Mouse (Mus musculus) hindbrain, postnatal 0 days (tissue): ENCODE measurements around the gene Gm20547. TPM values are rescaled to one million over a fixed set of nuclear protein-coding genes. Genes with fewer than 3 reads are reported as not detected.

ENCODE experiments used
- ATAC-seq: fragments of 200-750 bp; cut with Nextera tagmentation; 2 replicates; pipeline ENCODE4 v1.8.0; 2017; ENCODE audit warnings: mild to moderate bottlenecking, moderate TSS enrichment, moderate library complexity
- DNase-seq: peaks from one replicate; pipeline ENCODE4 v3.0.0-alpha.2; 2015; ENCODE audit warnings: low spot score
- H3K27ac ChIP-seq: fragments of 300-500 bp; sonication (generic); 2 replicates; pipeline ENCODE4 v1.5.1; 2014; ENCODE audit warnings: mild to moderate bottlenecking
- H3K27me3 ChIP-seq: fragments of 300-500 bp; sonication (generic); 2 replicates; pipeline ENCODE4 v1.6.1; 2014; ENCODE audit warnings: low read length, mixed read lengths; ENCODE audit not compliant: insufficient read depth
- H3K36me3 ChIP-seq: fragments of 300-500 bp; sonication (generic); 2 replicates; pipeline ENCODE4 v1.6.1; 2014; ENCODE audit warnings: low read length, mixed read lengths; ENCODE audit not compliant: insufficient read depth
- H3K4me1 ChIP-seq: fragments of 300-500 bp; sonication (generic); 2 replicates; pipeline ENCODE4 v1.6.1; 2014; ENCODE audit warnings: antibody characterized with exemption, low read length, mixed read lengths; ENCODE audit not compliant: insufficient read depth
- H3K4me2 ChIP-seq: fragments of 300-500 bp; sonication (generic); 2 replicates; pipeline ENCODE4 v1.6.1; 2014; ENCODE audit warnings: low read depth, mild to moderate bottlenecking, low read length, moderate library complexity, mixed read lengths
- H3K4me3 ChIP-seq: fragments of 300-500 bp; sonication (generic); 2 replicates; pipeline ENCODE4 v1.5.1; 2014; ENCODE audit warnings: low read length
- H3K9ac ChIP-seq: fragments of 300-500 bp; sonication (generic); replicated peaks from 2 replicates; pipeline ENCODE4 v1.6.1; 2014; ENCODE audit warnings: mild to moderate bottlenecking, low read length, moderate library complexity, mixed read lengths
- H3K9me3 ChIP-seq: fragments of 300-500 bp; sonication (generic); 2 replicates; pipeline ENCODE4 v1.6.1; 2016; ENCODE audit warnings: low read length, mixed read lengths
- CTCF ChIP-seq: IDR thresholded peaks from 2 replicates; pipeline ENCODE4 v1.5.1; 2016; ENCODE audit warnings: antibody characterized with exemption, control low read depth, low read depth
- WGBS: fragments of 180-500 bp; shearing (Covaris S2); extraction: QIAGEN DNeasy Blood & Tissue Kit; methylation state at CpG from one replicate; pipeline ENCODE4 v1.1.7; 2014; 5-methylcytosine and 5-hydroxymethylcytosine counted together
- polyA plus RNA-seq: library from polyadenylated mRNA; unstranded; fragments of >200 nt; fragmentation: Nextera tagmentation; extraction: Ambion mirVana; gene quantifications from 2 replicates; pipeline ENCODE4 v1.2.1, GENCODE M21; 2015
- total RNA-seq: library from RNA; depleted of rRNA; stranded (reverse); fragments of >200 nt; gene quantifications from 2 replicates; pipeline ENCODE4 v1.2.3, GENCODE M21; 2014

Gene Gm20547
- total and polyA plus RNA-seq, 2 experiments from 2014 or later = not detected

DNA sequence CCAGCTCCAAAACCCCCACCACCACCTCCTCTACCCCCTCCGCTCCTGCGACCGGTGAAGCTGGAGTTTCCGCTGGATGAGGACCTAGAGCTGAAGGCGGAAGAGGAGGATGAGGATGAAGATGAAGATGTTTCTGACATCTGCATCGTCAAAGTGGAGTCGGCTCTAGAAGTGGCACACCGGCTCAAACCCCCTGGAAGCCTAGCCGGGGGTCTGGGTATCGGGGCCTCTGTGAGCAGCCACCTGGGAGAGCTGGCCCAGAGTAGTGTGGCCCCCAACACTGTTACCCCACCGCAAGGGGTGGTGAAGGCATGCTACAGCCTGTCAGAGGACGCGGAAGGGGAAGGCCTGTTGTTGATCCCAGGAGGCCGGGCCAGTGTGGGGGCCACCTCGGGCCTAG is 13.9 kb upstream of the Gm20547 start:
- no peak for DNase-seq
- H3K9ac ChIP-seq = peak overlapping the region; percentile 85
- H3K4me3 ChIP-seq = peak overlapping the region; percentile 75
- H3K27me3 ChIP-seq = no peaks in the 10 kb centered on the region
- WGBS = 89% methylated on average over 15 of the region's 15 CpGs
- H3K4me1 ChIP-seq = peaks cover 15% of the 10 kb centered on the region; the same call in 1 of the 2 replicates
- H3K36me3 ChIP-seq = no peaks in the 10 kb centered on the region; the same call in 1 of the 2 replicates
- no peaks in the 10 kb centered on the region for H3K9me3 ChIP-seq
- TF ChIP-seq CTCF = no peak
- peak overlapping the region; percentile 90 for H3K4me2 ChIP-seq
- peak overlapping the region; percentile 91 for H3K27ac ChIP-seq
- ATAC-seq = no peak

DNA sequence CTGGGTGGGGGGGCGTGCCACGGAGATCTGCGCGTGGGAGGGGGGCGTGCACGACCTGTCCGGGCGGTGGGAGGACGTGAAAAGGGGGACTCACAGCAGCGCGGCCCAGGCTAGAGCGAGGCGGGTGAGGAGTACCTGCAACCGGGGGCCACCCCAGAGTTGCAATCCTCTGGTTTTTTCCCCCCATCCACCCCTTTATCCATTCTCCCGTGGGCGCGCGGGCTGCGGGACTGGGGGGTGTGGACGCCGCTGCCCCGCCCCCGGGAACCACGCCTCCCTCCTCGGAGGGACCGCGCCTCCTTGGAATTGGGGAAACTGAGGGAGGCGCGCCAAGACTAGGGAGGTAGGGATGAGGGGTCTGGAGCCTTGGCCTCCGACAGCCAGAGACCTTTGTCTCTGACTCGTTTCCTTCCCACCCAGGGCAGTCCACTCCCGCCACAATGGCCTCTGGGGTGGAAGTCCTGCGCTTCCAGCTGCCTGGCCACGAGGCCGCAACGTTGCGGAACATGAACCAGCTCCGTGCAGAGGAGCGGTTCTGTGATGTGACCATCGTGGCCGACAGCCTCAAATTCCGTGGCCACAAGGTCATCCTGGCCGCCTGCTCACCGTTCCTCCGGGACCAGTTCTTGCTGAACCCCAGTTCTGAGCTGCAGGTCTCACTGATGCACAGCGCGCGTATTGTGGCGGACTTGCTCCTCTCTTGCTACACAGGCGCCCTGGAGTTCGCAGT is 13.1 kb upstream of the Gm20547 start:
- peak overlapping the region; percentile 91 for H3K27ac ChIP-seq
- WGBS = 6% methylated on average over 46 of the region's 51 CpGs
- peak; percentile 45 for DNase-seq
- H3K4me1 ChIP-seq = peaks cover 15% of the 10 kb centered on the region; the same call in 1 of the 2 replicates
- peak overlapping the region; percentile 90 for H3K4me2 ChIP-seq
- no peaks in the 10 kb centered on the region for H3K9me3 ChIP-seq
- H3K36me3 ChIP-seq = no peaks in the 10 kb centered on the region; the same call in 1 of the 2 replicates
- peak; percentile 44 for ATAC-seq
- no peaks in the 10 kb centered on the region for H3K27me3 ChIP-seq
- H3K4me3 ChIP-seq = peak overlapping the region; percentile 75
- TF ChIP-seq CTCF = no peak
- peak overlapping the region; percentile 85 for H3K9ac ChIP-seq

DNA sequence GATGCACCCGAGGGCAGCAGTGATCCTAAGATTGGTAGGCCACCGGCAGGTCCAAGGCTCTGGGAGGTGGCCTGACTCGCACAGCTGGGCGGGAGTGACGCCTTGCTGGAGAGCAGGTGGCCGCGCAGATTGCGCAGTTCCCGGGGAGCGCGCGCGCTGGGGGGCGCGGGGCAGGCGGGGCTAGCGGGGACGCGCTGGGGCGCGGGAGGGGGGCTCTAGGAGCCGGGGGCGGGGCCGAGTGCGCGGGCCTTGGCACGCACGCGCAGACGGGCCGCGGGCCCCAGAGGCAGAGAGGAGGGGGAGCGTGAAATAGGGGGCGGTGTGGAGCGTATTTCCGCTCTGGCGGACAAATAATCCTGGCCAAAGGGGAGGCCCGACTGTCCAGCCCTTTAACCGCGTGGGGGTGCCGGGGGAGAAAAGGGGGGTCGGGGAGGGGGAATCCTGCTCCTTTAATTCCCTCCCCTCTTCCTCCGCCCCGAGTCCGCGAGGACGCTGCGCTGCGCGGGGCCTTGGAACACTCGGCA is 12.3 kb upstream of the Gm20547 start:
- H3K9me3 ChIP-seq = no peaks in the 10 kb centered on the region
- peak overlapping the region; percentile 90 for H3K4me2 ChIP-seq
- WGBS = 2% methylated on average over 21 of the region's 51 CpGs
- H3K36me3 ChIP-seq = no peaks in the 10 kb centered on the region; the same call in 1 of the 2 replicates
- H3K27ac ChIP-seq = peak overlapping the region; percentile 91
- DNase-seq (peak; percentile 99), ATAC-seq (peak; percentile 94)
- H3K4me1 ChIP-seq = peaks cover 15% of the 10 kb centered on the region; the same call in 1 of the 2 replicates
- no peaks in the 10 kb centered on the region for H3K27me3 ChIP-seq
- TF ChIP-seq CTCF = peak; percentile 20; the same call in 1 of the 2 replicates
- H3K4me3 ChIP-seq = peak overlapping the region; percentile 75
- peak overlapping the region; percentile 85 for H3K9ac ChIP-seq

DNA sequence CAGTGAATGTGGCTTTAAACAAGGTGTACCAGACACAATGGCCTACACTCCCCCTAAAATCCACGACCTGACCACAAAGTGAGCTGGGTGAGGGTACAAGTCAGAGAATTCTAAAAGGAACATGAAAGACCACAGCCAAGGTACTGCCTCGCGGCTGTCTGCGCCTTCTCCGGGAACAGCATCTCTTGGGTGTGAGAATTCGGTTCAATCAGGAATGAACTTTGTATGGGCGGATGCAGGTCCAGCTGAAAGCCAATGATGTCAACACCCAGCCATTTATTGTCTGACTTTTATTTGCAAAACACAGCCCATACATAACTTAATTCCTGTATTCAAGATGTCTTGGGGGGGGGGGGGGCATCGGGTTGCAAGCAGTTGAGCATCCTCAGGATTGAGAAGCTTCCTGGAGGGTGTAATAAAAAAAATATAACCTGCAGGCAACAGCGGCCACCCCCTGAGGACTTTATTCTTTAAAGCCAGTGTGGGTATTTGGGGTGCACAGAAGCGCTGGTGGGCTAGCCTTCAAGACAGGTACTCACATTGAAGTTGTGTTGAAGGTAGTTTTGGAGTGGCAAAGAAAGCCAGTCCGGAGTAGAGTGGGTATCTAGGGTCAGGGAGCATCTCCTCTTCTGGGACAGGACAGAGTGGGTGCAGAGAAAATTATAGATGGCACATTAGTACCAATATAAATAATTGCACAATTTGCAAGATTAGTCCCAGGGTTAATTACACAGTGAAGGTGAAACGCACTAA is 11.4 kb upstream of the Gm20547 start:
- H3K9me3 ChIP-seq = no peaks in the 10 kb centered on the region
- H3K4me1 ChIP-seq = peaks cover 15% of the 10 kb centered on the region; the same call in 1 of the 2 replicates
- H3K36me3 ChIP-seq = no peaks in the 10 kb centered on the region; the same call in 1 of the 2 replicates
- peak overlapping the region; percentile 91 for H3K27ac ChIP-seq
- H3K9ac ChIP-seq = peak overlapping the region; percentile 85; the same call in 1 of the 2 replicates
- H3K4me3 ChIP-seq = peak overlapping the region; percentile 75
- DNase-seq (no peak), ATAC-seq (no peak)
- H3K27me3 ChIP-seq = no peaks in the 10 kb centered on the region
- WGBS = 65% methylated on average over 12 of the region's 12 CpGs
- peak overlapping the region; percentile 90 for H3K4me2 ChIP-seq
- no peak for TF ChIP-seq CTCF

GRCm38 (mm10) chr17:34891377-34891776 is 9.5 kb upstream of the Gm20547 start:
- Histone ChIP-seq H3K4me2 (no peak overlapping the region), H3K36me3 (no peaks in the 10 kb centered on the region; the same call in 1 of the 2 replicates), H3K27ac (no peak overlapping the region), H3K27me3 (no peaks in the 10 kb centered on the region), H3K9ac (no peak overlapping the region), H3K4me3 (no peak overlapping the region), H3K9me3 (no peaks in the 10 kb centered on the region), H3K4me1 (peaks cover 13% of the 10 kb centered on the region; the same call in 1 of the 2 replicates)
- no peak for ATAC-seq
- 0 out of 2 replicates have a peak, but pooled peaks have one; percentile 9 for TF ChIP-seq CTCF
- DNase-seq = no peak
- WGBS = 99% methylated on average over 2 of the region's 2 CpGs

GRCm38 (mm10) chr17:34890074-34890743 is 8.4 kb upstream of the Gm20547 start:
- no peaks in the 10 kb centered on the region for H3K27me3 ChIP-seq
- TF ChIP-seq CTCF = no peak

More at GRCm38 (mm10) chr17:34890074-34890743, 8.4 kb upstream of the Gm20547 start:
- Histone ChIP-seq H3K9me3 (no peaks in the 10 kb centered on the region), H3K9ac (no peak overlapping the region), H3K36me3 (no peaks in the 10 kb centered on the region), H3K4me2 (no peak overlapping the region), H3K4me1 (0 out of 2 replicates have a peak, but pooled peaks cover 1% of the 10 kb centered on the region), H3K27ac (no peak overlapping the region), H3K4me3 (no peak overlapping the region)
- ATAC-seq (no peak), DNase-seq (no peak)
- 92% methylated on average over 12 of the region's 12 CpGs for WGBS
